Mouse (Mus musculus) kidney, embryonic 15.5 days (tissue): ENCODE results near the gene Zfp365. TPM values are rescaled to one million over a fixed set of nuclear protein-coding genes. Genes with fewer than 3 reads are reported as not detected.

Experiments used
- ATAC-seq: fragments of 200-750 bp; cut with Nextera tagmentation; replicated peaks from 2 replicates; pipeline ENCODE4 v1.8.0; 2017; ENCODE audit warnings: moderate TSS enrichment; ENCODE audit not compliant: low FRiP score
- H3K27ac ChIP-seq: fragments of 300-500 bp; sonication (generic); 2 replicates; pipeline ENCODE4 v1.5.1; 2015; ENCODE audit warnings: mild to moderate bottlenecking, inconsistent platforms
- H3K27me3 ChIP-seq: fragments of 300-500 bp; sonication (generic); 2 replicates; pipeline ENCODE4 v1.6.1; 2015; ENCODE audit warnings: inconsistent platforms
- H3K36me3 ChIP-seq: fragments of 300-500 bp; sonication (generic); 2 replicates; pipeline ENCODE4 v1.6.1; 2015; ENCODE audit warnings: inconsistent platforms
- H3K4me1 ChIP-seq: fragments of 300-500 bp; sonication (generic); 2 replicates; pipeline ENCODE4 v1.6.1; 2015; ENCODE audit warnings: inconsistent platforms
- H3K4me2 ChIP-seq: fragments of 300-500 bp; sonication (generic); 2 replicates; pipeline ENCODE4 v1.6.1; 2015; ENCODE audit warnings: moderate library complexity, mild to moderate bottlenecking, inconsistent platforms
- H3K4me3 ChIP-seq: fragments of 300-500 bp; sonication (generic); replicated peaks from 2 replicates; pipeline ENCODE4 v1.5.1; 2015; ENCODE audit warnings: mild to moderate bottlenecking, inconsistent platforms
- H3K9ac ChIP-seq: fragments of 300-500 bp; sonication (generic); 2 replicates; pipeline ENCODE4 v1.6.1; 2015; ENCODE audit warnings: mild to moderate bottlenecking, inconsistent platforms
- H3K9me3 ChIP-seq: fragments of 300-500 bp; sonication (generic); replicated peaks from 2 replicates; pipeline ENCODE4 v1.6.1; 2016; ENCODE audit warnings: inconsistent platforms
- WGBS: fragments of 180-500 bp; shearing (Covaris S2); methylation state at CpG from one replicate; pipeline ENCODE4 v1.1.7; 2015; ENCODE audit warnings: mixed read lengths; 5-methylcytosine and 5-hydroxymethylcytosine counted together
- polyA plus RNA-seq: library from polyadenylated mRNA; unstranded; fragments of >200 nt; fragmentation: Nextera tagmentation; extraction: Ambion mirVana; gene quantifications from 2 replicates; pipeline ENCODE4 v1.2.1, GENCODE M21; 2015

Zfp365 gene
- polyA plus RNA-seq, 1 experiment from 2014 or later, result 0.88 TPM

DNA sequence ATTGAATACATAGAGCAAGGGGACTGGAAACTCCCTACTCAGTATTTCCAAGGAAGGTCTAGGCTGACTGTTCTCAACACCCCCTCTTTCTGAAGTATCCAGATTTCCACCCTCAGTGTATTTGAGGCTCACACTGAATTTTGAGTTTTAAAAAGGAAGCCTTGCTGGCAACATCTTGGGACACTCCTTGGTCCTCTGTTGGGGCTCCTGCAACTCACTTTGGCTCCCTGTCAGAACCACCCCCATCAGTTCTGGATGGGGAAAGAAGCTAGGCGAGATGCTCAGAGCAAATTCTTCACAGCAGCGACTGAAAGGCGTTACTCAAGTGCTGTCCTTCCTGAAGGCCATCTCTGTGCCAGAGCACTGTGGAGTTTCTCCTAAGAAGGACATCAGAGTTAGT lies 47.4 kb downstream of the Zfp365 start:
- no peak overlapping the region for H3K4me2 ChIP-seq
- no peaks in the 10 kb centered on the region for H3K9me3 ChIP-seq
- H3K27ac ChIP-seq, result no peak overlapping the region
- no peak for ATAC-seq
- H3K4me1 ChIP-seq, result 0 out of 2 replicates have a peak, but pooled peaks cover 3% of the 10 kb centered on the region
- no peak overlapping the region for H3K4me3 ChIP-seq
- H3K36me3 ChIP-seq, result no peaks in the 10 kb centered on the region
- no peaks in the 10 kb centered on the region for H3K27me3 ChIP-seq
- no peak overlapping the region for H3K9ac ChIP-seq
- 82% methylated on average over 3 of the region's 3 CpGs for WGBS

DNA sequence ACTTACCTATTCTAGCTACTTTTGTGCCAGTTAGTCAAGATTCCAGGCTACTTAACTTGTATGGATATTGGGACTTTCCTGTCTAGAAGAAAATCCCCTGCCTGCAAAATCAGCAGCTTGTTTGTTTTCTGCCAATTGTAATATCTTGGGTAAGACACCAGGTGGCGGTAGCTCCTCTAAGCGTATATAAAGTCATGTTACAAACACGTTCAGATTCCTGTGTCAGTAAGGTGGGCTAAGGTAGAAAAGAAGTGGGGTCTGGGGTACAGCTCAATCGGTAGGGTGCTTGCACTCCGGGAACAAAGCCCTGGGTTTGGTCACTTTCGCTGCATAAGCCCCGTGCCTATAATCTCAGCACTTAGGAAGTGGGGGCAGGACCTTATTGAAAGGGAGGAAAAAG lies 50.1 kb downstream of the Zfp365 start:
- Histone ChIP-seq H3K9ac (no peak overlapping the region), H3K4me3 (no peak overlapping the region), H3K36me3 (no peaks in the 10 kb centered on the region), H3K9me3 (no peaks in the 10 kb centered on the region), H3K4me2 (peak overlapping the region; percentile 44), H3K27me3 (no peaks in the 10 kb centered on the region), H3K27ac (no peak overlapping the region), H3K4me1 (0 out of 2 replicates have a peak, but pooled peaks cover 3% of the 10 kb centered on the region)
- WGBS, result 16% methylated on average over 7 of the region's 7 CpGs
- ATAC-seq, result no peak

DNA sequence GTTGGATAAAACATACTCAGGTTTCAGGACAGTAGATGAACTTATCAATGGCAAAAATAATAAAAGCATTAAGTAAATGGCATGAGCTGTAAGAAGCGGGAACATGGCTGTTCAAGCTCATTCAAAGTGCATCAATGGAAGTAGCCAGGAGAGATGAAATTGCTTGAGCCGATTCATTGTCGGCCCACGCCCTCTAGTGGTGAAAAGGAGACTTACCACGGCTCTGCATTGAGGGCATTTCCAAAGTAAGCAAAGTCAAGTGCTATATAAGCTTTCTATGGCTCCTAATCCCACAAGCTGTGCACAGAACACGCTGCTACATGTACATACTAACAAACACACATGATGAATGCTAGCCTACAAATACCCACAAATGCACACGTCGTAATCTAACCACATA lies 53.6 kb downstream of the Zfp365 start:
- 20% methylated on average over 8 of the region's 8 CpGs for WGBS
- ATAC-seq, result 0 out of 2 replicates have a peak, but pooled peaks have one; percentile 15

DNA sequence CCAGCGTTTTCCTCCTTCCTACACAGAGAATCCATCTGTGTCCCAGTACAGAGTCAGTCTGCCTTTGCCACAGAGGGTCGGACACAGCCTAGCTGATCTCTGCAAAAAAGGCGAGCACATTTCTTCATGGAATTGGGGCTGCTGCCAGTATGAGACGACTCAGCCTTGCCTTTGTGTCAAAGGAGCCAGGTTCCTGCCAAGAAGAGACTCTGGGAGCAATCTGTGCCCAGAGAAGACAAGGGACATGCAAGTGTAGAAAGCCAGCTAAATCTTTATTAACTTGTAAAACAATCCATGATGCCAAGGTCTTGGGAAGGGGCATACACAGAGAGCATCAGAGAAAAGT lies 54.9 kb downstream of the Zfp365 start:
- Histone ChIP-seq H3K27me3 (no peaks in the 10 kb centered on the region), H3K36me3 (no peaks in the 10 kb centered on the region), H3K4me1 (0 out of 2 replicates have a peak, but pooled peaks cover 3% of the 10 kb centered on the region), H3K9me3 (no peaks in the 10 kb centered on the region), H3K27ac (no peak overlapping the region), H3K9ac (no peak overlapping the region), H3K4me2 (no peak overlapping the region), H3K4me3 (no peak overlapping the region)
- no peak for ATAC-seq
- 84% methylated on average over 4 of the region's 4 CpGs for WGBS

More for the DNA sequence above, 53.6 kb downstream of the Zfp365 start:
- H3K27me3 ChIP-seq, result no peaks in the 10 kb centered on the region
- H3K4me3 ChIP-seq, result no peak overlapping the region
- H3K4me2 ChIP-seq, result no peak overlapping the region
- H3K9ac ChIP-seq, result no peak overlapping the region
- H3K27ac ChIP-seq, result no peak overlapping the region
- no peaks in the 10 kb centered on the region for H3K9me3 ChIP-seq
- 0 out of 2 replicates have a peak, but pooled peaks cover 3% of the 10 kb centered on the region for H3K4me1 ChIP-seq
- H3K36me3 ChIP-seq, result no peaks in the 10 kb centered on the region

DNA sequence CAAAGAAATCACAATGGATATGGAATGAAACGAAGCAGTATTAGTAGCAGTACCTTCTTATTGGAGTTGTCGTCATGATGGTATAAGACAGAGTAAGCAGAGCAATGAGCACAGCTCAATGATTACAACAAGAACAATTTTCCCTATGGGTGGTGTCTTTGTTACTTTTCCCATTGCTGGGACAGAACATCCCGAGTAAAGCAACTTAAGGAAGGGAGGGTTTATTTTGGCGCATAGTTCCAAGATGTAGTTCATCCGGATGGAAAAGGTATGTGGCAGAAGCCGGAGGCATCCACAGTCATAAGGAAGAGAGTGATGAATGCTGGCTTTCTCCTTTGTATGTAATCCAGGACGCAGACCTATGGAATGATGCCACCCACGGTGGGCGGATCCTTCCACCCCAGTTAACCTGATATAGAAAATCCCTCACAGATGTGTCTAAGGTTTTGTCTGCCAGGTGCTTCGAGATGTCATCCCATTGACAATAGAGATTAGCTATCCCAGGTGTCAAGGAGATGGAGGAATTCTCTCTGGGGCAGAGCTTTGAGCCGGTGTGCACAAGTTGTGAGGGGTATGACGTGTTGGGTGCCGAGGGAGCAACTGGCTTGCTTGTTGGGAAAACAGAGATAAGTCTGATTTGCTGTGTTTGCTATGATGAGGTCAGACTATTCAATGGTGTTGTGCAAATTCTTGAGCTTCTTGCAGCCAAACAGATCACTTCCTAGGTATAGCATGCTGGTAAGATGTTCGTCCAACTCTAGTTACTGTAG lies 55.5 kb downstream of the Zfp365 start:
- Histone ChIP-seq H3K27me3 (no peaks in the 10 kb centered on the region), H3K4me2 (no peak overlapping the region), H3K4me1 (no peaks in the 10 kb centered on the region), H3K9ac (no peak overlapping the region), H3K9me3 (no peaks in the 10 kb centered on the region), H3K4me3 (no peak overlapping the region), H3K36me3 (no peaks in the 10 kb centered on the region), H3K27ac (no peak overlapping the region)
- WGBS, result 91% methylated on average over 14 of the region's 14 CpGs
- no peak for ATAC-seq

DNA sequence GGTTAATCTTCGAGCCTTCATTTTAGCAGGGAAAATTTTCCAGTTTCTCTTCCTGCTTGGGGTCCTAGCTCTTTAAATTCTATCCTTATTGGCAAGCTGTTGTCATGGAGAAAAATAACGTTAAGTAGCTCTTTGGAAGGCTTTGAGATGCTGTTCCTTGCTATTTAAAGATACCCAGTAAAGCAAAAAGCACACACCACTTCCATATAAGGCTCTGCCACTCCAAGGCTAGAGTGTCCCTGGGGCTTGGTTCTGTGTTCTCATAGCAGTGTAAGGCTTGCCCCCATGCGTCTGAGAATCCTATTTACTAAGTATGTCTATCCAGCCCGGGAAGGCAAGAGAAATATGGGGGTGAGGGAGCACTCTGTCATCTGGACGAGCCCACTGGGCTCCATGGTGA lies 56.7 kb downstream of the Zfp365 start:
- no peaks in the 10 kb centered on the region for H3K9me3 ChIP-seq
- no peak overlapping the region for H3K27ac ChIP-seq
- H3K4me3 ChIP-seq, result no peak overlapping the region
- H3K36me3 ChIP-seq, result no peaks in the 10 kb centered on the region
- no peak overlapping the region for H3K4me2 ChIP-seq
- H3K27me3 ChIP-seq, result no peaks in the 10 kb centered on the region
- no peak for ATAC-seq
- no peak overlapping the region for H3K9ac ChIP-seq
- no peaks in the 10 kb centered on the region for H3K4me1 ChIP-seq
- 64% methylated on average over 5 of the region's 5 CpGs for WGBS

DNA sequence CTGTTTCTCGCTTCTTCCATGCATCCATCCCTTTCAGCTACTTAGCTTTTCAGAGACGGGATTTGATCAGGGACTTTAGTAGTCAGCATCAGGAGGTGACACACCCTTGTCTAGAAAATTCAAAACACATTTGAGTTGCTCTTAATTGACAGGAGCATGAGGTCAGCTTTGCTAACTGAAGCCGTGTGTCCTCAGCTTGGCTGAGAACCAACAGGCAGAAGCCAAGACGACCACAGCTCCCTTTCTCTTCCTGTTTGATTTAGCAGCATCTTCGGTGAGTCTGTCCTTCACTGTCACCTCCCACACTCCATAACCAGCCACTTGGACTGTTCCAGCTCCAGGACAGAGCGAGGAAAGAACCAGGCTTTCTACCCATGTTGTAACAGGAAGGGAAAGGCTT lies 60.1 kb downstream of the Zfp365 start:
- 61% methylated on average over 6 of the region's 6 CpGs for WGBS
- no peak for ATAC-seq
- H3K27me3 ChIP-seq, result no peaks in the 10 kb centered on the region
- H3K9ac ChIP-seq, result no peak overlapping the region
- H3K4me1 ChIP-seq, result no peaks in the 10 kb centered on the region
- no peaks in the 10 kb centered on the region for H3K36me3 ChIP-seq
- no peak overlapping the region for H3K27ac ChIP-seq
- H3K4me3 ChIP-seq, result no peak overlapping the region
- no peaks in the 10 kb centered on the region for H3K9me3 ChIP-seq
- H3K4me2 ChIP-seq, result no peak overlapping the region

DNA sequence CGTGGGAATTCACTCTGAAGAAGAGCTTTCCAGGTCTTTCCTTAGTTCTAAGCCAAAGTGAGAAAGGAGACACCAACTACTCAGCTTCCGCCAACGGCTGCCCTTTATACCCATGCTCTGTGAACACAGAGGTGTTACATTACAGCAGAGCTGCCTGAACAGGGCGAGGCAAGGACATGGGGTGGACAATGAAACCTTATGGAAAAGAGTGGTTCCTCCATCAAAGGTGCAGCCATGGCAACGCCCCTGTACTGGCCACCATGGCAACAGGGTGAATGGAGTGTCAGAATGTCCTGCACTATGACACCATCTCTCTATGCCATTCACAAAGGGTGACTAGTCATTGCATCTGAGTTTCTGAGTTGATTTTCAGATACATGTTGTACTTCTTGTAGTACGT lies 61.4 kb downstream of the Zfp365 start:
- no peaks in the 10 kb centered on the region for H3K9me3 ChIP-seq
- no peaks in the 10 kb centered on the region for H3K36me3 ChIP-seq
- no peak overlapping the region for H3K27ac ChIP-seq
- H3K4me1 ChIP-seq, result no peaks in the 10 kb centered on the region
- no peak overlapping the region for H3K4me3 ChIP-seq
- H3K9ac ChIP-seq, result no peak overlapping the region
- no peak overlapping the region for H3K4me2 ChIP-seq
- H3K27me3 ChIP-seq, result no peaks in the 10 kb centered on the region
- 43% methylated on average over 6 of the region's 6 CpGs for WGBS
- no peak for ATAC-seq

DNA sequence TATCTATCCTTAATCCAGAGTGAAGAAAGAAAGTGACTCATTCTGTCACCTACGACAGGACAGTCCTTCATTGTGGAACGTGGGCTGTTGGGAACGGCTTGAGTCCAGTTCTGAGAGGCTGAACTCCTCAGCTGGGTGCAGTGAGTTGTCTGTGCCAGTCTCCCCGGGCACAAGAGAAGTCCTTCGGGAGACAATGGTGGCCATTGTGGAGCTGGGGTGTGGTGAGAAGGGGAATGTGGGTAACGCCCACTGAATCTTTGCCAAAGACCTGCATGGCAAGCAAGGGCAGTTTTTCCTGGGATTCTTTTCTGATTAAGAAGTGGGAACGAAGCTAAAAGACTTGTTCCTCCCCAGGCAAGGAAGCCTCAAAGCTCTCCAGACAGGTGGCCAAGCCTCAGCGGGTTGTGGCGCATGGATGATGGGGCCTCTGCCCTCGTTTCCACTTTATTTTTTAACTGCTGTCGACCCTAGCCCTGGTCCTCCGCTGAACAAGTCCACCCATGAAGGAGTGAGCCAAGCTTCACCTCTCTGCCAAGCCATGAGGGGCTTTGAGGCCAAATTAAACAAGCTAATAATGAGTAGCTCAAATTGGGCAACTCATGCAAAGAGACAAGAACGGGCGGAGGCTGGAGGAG lies 66.3 kb downstream of the Zfp365 start:
- H3K4me1 ChIP-seq, result no peaks in the 10 kb centered on the region
- H3K9ac ChIP-seq, result no peak overlapping the region
- no peak overlapping the region for H3K4me3 ChIP-seq
- no peak for ATAC-seq
- 83% methylated on average over 14 of the region's 14 CpGs for WGBS
- no peaks in the 10 kb centered on the region for H3K27me3 ChIP-seq
- no peaks in the 10 kb centered on the region for H3K36me3 ChIP-seq
- H3K27ac ChIP-seq, result no peak overlapping the region
- no peaks in the 10 kb centered on the region for H3K9me3 ChIP-seq
- no peak overlapping the region for H3K4me2 ChIP-seq

DNA sequence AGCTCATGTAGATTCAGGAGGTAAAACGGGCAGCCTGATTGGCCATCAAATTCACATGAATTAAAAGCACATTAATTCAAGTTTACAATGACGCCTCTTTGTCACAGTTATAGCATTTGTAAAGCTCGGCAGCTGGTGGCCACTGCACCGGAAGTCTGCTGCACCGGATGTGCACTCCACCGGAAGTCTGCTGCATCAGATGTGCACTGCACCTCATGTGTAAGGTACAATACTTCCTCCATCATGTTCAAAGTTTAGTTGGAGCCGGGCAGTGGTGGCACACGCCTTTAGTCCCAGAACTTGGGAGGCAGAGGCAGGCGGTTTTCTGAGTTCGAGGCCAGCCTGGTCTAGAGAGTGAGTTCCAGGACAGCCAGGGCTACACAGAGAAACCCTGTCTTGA lies 70.9 kb downstream of the Zfp365 start:
- H3K4me1 ChIP-seq, result no peaks in the 10 kb centered on the region
- H3K4me2 ChIP-seq, result no peak overlapping the region
- no peaks in the 10 kb centered on the region for H3K27me3 ChIP-seq
- 82% methylated on average over 10 of the region's 10 CpGs for WGBS
- no peaks in the 10 kb centered on the region for H3K36me3 ChIP-seq
- H3K27ac ChIP-seq, result no peak overlapping the region
- H3K9ac ChIP-seq, result no peak overlapping the region
- ATAC-seq, result no peak
- H3K9me3 ChIP-seq, result no peaks in the 10 kb centered on the region
- no peak overlapping the region for H3K4me3 ChIP-seq

DNA sequence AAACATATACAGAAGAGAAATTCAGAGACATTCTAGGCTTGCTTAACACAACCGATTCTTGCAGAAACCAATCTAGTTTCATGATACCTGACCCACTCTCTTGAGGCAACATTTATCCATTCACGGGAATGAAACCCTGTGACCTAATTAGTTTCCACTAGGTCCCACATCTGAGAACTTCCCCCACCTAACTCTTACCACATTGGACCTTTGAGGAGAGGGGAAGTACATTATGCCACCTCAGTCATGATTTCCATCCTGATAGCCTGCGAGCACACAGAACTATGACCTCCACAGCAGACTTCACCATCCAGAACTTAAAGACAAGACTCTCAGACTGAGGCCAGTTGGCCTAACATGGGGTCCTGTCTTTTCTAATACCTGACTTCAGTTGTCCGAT lies 71.7 kb downstream of the Zfp365 start:
- 87% methylated on average over 4 of the region's 4 CpGs for WGBS
- Histone ChIP-seq H3K4me3 (no peak overlapping the region), H3K4me2 (no peak overlapping the region), H3K9me3 (no peaks in the 10 kb centered on the region), H3K27me3 (no peaks in the 10 kb centered on the region), H3K9ac (no peak overlapping the region), H3K27ac (no peak overlapping the region), H3K36me3 (no peaks in the 10 kb centered on the region), H3K4me1 (no peaks in the 10 kb centered on the region)
- ATAC-seq, result no peak

DNA sequence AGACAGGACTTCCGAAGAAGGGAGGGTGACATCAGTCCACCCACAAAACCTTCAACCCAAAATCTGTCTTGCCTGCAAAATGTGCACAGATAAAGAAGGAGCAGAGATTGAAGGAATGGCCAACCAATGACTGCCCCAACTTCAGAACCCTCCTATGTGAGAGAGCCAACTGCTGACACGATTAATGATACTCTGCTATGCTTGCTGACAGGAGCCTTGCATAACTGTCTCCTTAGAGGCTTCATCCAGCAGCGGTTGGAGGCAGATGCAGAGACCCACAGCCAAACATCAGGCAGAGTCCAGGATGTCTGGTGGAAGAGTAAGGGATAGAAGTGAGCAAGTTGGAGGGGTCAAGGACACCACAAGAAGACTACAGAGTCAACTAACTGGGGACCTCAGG lies 73.3 kb downstream of the Zfp365 start:
- Histone ChIP-seq H3K36me3 (no peaks in the 10 kb centered on the region), H3K4me2 (no peak overlapping the region), H3K4me3 (no peak overlapping the region), H3K9me3 (no peaks in the 10 kb centered on the region), H3K9ac (no peak overlapping the region), H3K27ac (no peak overlapping the region), H3K4me1 (no peaks in the 10 kb centered on the region), H3K27me3 (no peaks in the 10 kb centered on the region)
- no peak for ATAC-seq
- 72% methylated on average over 3 of the region's 3 CpGs for WGBS
